Mouse (Mus musculus): ENCODE measurements at regions not wholly inside any gene's neighbourhood (a gene's known extent, or its start where the extent isn't known, plus 50 kb on each side); places are given as distances from the start of the nearest gene placed in this dataset.

GRCm38 (mm10) chr3:37812936-37813335 lies 88.6 kb upstream of the Gm5148 start:
- TF ChIP-seq MYB (IDR thresholded peaks at IDR 0.05; ENCODE audit: low read depth, low read length): no peak
- TF ChIP-seq POLR2A (IDR thresholded peaks at IDR 0.05; ENCODE audit: control insufficient read depth in 1 of 2, insufficient read depth in 1 of 2, low read depth in 1 of 2, low read length in 2 of 2, poor library complexity in 1 of 2): no peak
- no peak for TF ChIP-seq MYC (IDR thresholded peaks at IDR 0.05; ENCODE audit: low read depth, low read length)
- no peak for TF ChIP-seq TBP (IDR thresholded peaks at IDR 0.05; ENCODE audit: low read depth, low read length)
- no peak for TF ChIP-seq RAD21 (IDR thresholded peaks at IDR 0.05; ENCODE audit: low read depth, low read length)
- no peak for TF ChIP-seq E2F4 (IDR thresholded peaks at IDR 0.05; ENCODE audit: borderline replicate concordance, low read depth, low read length)
- TF ChIP-seq ZC3H11A (IDR thresholded peaks at IDR 0.05; ENCODE audit: low read depth, low read length): no peak
- no peak for TF ChIP-seq CHD1 (IDR thresholded peaks at IDR 0.05; ENCODE audit: low read depth, low read length)
- TF ChIP-seq TCF12 (IDR thresholded peaks at IDR 0.05; ENCODE audit: low read depth, low read length): no peak
- TF ChIP-seq ZMIZ1 (IDR thresholded peaks at IDR 0.05; ENCODE audit: low read depth, low read length): no peak
- TF ChIP-seq SMC3 (IDR thresholded peaks at IDR 0.05; ENCODE audit: low read depth, low read length): no peak
- TF ChIP-seq NELFE (IDR thresholded peaks at IDR 0.05; ENCODE audit: low read depth, low read length): no peak
- TF ChIP-seq MXI1 (IDR thresholded peaks at IDR 0.05; ENCODE audit: low read depth, low read length): no peak
- TF ChIP-seq KAT2A (conservative IDR thresholded peaks at IDR 0.05; ENCODE audit: low read depth, low read length): no peak
- no peak for TF ChIP-seq ETS1 (IDR thresholded peaks at IDR 0.05; ENCODE audit: low read depth, low read length)
- no peak for TF ChIP-seq UBTF (IDR thresholded peaks at IDR 0.05; ENCODE audit: borderline replicate concordance, insufficient read depth, low read depth, low read length)
- no peak for TF ChIP-seq MAZ (IDR thresholded peaks at IDR 0.05; ENCODE audit: low read depth, low read length)
- no peak for TF ChIP-seq MEF2A (IDR thresholded peaks at IDR 0.05; ENCODE audit: extremely low read depth, insufficient replicate concordance, low read depth, low read length, poor library complexity, severe bottlenecking)
- no peak for TF ChIP-seq NRF1 (IDR thresholded peaks at IDR 0.05; ENCODE audit: insufficient read depth, low read depth, low read length, poor library complexity, severe bottlenecking)
- TF ChIP-seq GABPA (IDR thresholded peaks at IDR 0.05; ENCODE audit: low read depth, low read length): no peak

GRCm38 (mm10) chr3:37811429-37811828 lies 87.1 kb upstream of the Gm5148 start:
- Histone ChIP-seq H3K27me3 (ENCODE audit: control insufficient read depth in 1 of 2, insufficient read depth in 2 of 2, low read length in 2 of 2) (no peaks in the 10 kb centered on the region), H3K9ac (ENCODE audit: control insufficient read depth, low read depth, low read length, poor library complexity, severe bottlenecking) (no peak overlapping the region), H3K79me2 (ENCODE audit: control insufficient read depth, insufficient read depth, low read length, poor library complexity) (no peaks in the 10 kb centered on the region), H3K4me3 (ENCODE audit: control insufficient read depth in 1 of 2, insufficient read depth in 1 of 2, low read depth in 2 of 2, low read length in 2 of 2) (no peak overlapping the region), H3K9me3 (replicated peaks; ENCODE audit: insufficient read depth, low read length) (no peaks in the 10 kb centered on the region), H3K36me3 (ENCODE audit: control insufficient read depth in 1 of 2, insufficient read depth in 2 of 2, low read length in 2 of 2) (no peaks in the 10 kb centered on the region), H3K4me1 (ENCODE audit: control insufficient read depth in 1 of 2, insufficient read depth in 2 of 2, low read length in 2 of 2) (no peaks in the 10 kb centered on the region), H3K27ac (ENCODE audit: control insufficient read depth, low read depth, low read length) (no peak overlapping the region)
- TF ChIP-seq ZMIZ1 (IDR thresholded peaks at IDR 0.05; ENCODE audit: low read depth, low read length) (no peak), UBTF (IDR thresholded peaks at IDR 0.05; ENCODE audit: borderline replicate concordance, insufficient read depth, low read depth, low read length) (no peak), ELF1 (IDR thresholded peaks at IDR 0.05; ENCODE audit: low read depth, low read length) (no peak), CTCF (IDR thresholded peaks at IDR 0.05 in 2 of 3, conservative IDR thresholded peaks at IDR 0.05 in 1 of 3; ENCODE audit: control insufficient read depth in 1 of 3, insufficient read depth in 1 of 3, low read depth in 2 of 3, low read length in 3 of 3, poor library complexity in 1 of 3, severe bottlenecking in 1 of 3) (no peak), HCFC1 (IDR thresholded peaks at IDR 0.05; ENCODE audit: low read depth, low read length) (no peak), JUND (IDR thresholded peaks at IDR 0.05; ENCODE audit: low read depth, low read length) (no peak), MXI1 (IDR thresholded peaks at IDR 0.05; ENCODE audit: low read depth, low read length) (no peak), NELFE (IDR thresholded peaks at IDR 0.05; ENCODE audit: low read depth, low read length) (no peak), USF2 (IDR thresholded peaks at IDR 0.05; ENCODE audit: borderline replicate concordance in 1 of 2, insufficient read depth in 1 of 2, low read depth in 1 of 2, low read length in 2 of 2) (no peak), POLR2AphosphoS5 (IDR thresholded peaks at IDR 0.05; ENCODE audit: borderline replicate concordance, low read depth, low read length) (no peak), RAD21 (IDR thresholded peaks at IDR 0.05; ENCODE audit: low read depth, low read length) (no peak)
- DNase-seq (ENCODE audit: low read depth, low spot score): no peak

More at GRCm38 (mm10) chr3:37812936-37813335, 88.6 kb upstream of the Gm5148 start:
- H3K36me3 ChIP-seq (ENCODE audit: control insufficient read depth in 1 of 2, insufficient read depth in 2 of 2, low read length in 2 of 2): no peaks in the 10 kb centered on the region
- no peaks in the 10 kb centered on the region for H3K9me3 ChIP-seq (replicated peaks; ENCODE audit: insufficient read depth, low read length)
- no peaks in the 10 kb centered on the region for H3K4me1 ChIP-seq (ENCODE audit: control insufficient read depth in 1 of 2, insufficient read depth in 2 of 2, low read length in 2 of 2)
- H3K27me3 ChIP-seq (ENCODE audit: control insufficient read depth in 1 of 2, insufficient read depth in 2 of 2, low read length in 2 of 2): no peaks in the 10 kb centered on the region
- DNase-seq (ENCODE audit: low read depth, low spot score): no peak
- H3K4me3 ChIP-seq (ENCODE audit: control insufficient read depth in 1 of 2, insufficient read depth in 1 of 2, low read depth in 2 of 2, low read length in 2 of 2): no peak overlapping the region
- H3K79me2 ChIP-seq (ENCODE audit: control insufficient read depth, insufficient read depth, low read length, poor library complexity): no peaks in the 10 kb centered on the region
- no peak overlapping the region for H3K9ac ChIP-seq (ENCODE audit: control insufficient read depth, low read depth, low read length, poor library complexity, severe bottlenecking)
- H3K27ac ChIP-seq (ENCODE audit: control insufficient read depth, low read depth, low read length): no peak overlapping the region
